Mouse (Mus musculus) layer of hippocampus, adult 9-10 months (tissue): Measurements from ENCODE around the gene Rnf187.

Source experiments
- DNase-seq: peaks from one replicate; pipeline ENCODE4 v3.0.0; 2022; ENCODE audit warnings: low spot score

Gene Rnf187

DNA sequence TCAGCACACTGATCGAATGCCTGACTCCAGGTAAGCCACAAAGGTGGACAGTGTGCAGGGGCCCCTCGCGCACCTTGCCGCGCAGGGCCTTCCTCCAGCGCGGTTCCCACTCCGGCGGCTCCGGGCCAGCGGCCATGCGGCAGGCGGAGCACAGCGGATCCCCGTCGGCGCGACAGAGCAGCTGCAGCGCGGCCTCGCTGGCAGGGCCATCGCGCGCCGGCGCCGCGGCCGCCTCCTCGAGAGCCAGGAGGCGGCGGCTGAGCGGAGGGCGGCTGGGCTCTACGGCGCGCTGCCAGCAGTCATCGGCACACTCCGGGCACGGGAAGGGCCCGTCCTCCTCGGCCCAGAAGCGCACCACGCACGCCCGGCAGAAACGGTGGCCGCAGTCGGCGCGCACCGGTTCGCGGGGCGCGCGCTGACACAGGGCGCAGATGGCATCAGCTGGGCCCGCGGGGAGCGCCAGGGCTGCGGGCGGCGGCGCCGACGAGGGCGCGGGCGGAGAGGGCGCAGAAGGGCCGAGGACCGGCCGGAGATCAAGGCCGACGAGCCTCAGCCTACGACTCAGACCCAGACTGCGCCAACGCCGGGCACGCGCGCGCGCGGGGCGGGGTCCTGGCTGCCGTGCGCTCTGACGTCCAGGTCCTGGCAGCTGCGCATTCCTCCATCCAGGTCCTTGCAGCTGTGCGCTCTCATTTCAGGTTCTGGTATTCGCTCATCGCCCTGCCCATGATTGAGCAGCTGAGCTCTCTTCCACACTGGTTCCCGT, at the start of gene Rnf187:
Gene Rnf187 (minus strand): TSS at position 595 of the 766 bp plus-strand sequence.
- DNase-seq, result peak; percentile 79

DNA sequence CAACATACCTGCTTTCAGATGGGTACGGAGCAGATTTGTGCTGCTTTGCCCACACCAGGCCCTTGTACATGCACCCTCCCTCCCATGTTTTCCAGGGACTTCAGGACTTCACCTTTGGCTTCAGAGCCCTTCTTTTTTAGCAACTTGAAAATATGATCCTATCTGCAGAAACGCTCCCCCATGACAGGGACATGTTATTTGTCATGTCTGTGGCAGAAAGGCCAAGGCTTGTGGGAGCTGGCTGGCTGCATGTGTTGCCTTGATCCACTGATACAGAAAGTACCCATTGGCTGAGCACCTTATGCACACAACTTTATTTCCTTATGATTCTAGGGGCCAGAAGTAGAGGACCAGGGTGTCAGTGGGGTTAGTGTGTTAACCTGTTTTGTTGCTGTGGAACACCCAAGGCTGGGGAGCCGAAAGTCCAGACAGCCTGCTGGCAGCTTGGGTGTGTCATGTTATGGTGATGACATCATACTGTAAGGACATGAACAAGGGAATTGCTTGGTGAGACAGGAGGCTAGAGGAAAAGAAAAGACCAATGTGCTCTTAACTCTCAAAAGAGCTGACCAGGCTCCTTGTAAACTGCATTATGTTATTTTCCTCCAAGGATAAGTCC, 46.7 kb upstream of the Rnf187 start:
- no peak for DNase-seq

DNA sequence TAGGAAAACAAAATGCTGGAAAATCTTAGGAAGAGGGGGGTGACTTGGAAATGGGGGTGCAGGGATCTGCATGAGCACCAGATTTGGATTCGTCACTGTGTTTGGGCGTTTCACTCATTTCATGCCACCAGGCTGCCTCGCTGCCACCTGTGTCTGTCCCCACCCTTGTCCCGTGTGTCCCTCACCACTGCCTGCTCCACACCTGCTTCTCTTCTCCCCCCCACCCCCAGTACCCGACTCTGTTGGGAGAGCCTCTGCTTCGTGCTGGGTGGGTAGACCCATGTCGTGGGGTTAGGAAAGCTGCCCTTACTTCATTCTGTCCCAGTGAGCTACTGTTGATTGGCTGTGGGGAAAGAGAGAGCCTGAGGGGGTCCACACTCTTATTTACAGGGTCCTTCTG, 45.9 kb upstream of the Rnf187 start:
- no peak for DNase-seq

DNA sequence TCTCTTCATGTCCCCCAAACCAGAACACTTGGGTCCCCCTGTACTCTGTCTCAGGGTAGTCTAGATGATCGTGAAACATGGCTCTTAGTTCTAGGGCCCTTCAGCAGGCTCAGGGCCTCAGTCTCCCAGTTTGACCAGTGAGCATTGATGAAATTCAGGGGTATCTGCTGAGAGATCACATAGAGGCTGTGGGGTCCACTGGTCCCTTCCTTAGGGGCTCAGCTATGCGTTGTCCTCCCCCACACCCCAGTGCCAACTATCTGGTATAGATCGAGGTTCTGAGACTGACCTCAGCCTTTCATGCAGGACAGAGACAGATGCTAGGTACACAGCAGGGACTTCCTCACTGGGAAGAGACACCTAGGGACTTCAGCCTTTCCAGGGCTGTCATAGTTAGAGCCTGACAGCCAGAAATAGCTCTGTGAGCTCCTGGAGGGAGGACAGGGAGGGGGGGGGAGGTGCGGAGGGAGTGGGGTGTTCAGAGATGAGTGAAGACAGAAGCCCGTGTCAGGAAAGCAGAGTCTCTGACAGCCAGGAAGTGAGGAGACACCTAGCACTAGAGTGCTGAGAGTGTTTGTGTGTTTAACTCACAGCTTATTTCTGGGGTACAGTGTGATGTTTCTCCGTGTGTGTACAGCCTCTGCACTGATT, 45.1 kb upstream of the Rnf187 start:
- DNase-seq, result no peak

DNA sequence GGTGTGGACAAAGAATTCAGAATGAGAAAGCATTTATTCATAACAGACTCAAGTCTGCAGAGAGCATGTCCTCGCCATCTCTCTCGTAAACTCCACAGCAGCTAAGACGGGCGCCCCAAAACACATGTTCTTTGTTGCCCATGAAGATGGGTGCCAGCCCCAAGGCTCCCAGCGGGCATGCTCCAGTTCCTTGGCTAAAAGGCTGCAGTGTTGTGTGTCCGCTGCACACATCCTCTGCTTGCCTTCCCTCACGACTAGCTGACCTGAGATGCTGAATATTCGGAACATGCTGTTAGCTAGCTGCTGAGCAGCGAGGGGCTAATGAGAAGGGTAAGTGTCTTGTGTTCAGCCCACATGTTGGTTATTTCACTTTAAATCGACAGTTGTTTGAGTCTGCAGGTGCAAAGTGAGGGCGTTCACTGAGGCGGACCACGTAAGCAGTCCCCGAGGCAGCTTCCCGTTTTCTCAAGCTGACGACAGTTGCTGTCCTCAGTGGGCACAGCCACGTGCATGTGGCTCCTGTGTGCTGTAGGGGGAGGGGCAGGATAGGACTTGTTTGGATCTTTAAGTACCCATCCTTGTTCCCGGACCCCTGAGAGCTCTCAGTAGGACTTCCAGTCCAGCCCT, 43.9 kb upstream of the Rnf187 start:
- DNase-seq, result no peak

DNA sequence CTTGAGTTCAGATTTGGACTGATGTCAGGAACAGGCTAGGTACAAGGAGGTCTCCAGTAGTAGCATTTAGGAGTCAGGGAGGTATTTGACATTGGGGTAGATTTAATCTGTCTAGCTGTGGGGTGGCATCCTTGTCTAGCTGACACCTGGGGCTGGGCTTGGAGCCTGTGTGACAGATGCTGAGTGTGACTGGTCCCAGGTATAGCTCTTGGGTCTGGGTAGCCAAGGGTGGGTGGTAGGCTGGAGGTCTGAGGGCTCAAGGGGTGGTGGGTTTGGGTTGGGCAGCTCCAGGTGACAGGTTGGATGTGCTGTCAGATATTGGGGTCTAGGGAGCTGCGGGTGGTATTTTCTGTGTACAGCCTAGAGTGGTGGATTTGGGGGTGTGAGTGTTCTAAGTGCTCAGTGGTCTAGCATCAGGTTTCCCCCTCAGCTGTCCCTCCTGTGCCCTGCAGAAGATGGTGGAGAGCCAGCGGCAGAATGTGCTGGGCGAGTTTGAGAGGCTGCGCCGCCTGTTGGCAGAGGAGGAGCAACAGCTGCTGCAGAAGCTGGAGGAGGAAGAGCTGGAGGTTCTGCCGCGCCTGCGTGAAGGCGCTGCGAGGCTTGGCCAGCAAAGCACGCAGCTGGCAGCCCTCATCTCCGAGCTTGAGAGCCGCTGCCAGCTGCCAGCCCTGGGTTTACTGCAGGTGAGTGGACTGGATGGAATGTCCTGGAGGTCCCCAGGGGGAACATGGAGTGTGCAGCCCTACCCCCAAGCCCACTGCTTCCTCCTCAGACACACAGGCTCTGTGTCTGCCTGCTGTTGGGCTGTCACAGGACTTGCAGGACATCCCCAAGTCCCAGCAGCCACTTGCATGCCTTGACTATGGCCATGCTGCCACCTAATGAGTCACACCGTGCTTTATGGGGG, 43.1 kb upstream of the Rnf187 start:
- DNase-seq, result no peak

DNA sequence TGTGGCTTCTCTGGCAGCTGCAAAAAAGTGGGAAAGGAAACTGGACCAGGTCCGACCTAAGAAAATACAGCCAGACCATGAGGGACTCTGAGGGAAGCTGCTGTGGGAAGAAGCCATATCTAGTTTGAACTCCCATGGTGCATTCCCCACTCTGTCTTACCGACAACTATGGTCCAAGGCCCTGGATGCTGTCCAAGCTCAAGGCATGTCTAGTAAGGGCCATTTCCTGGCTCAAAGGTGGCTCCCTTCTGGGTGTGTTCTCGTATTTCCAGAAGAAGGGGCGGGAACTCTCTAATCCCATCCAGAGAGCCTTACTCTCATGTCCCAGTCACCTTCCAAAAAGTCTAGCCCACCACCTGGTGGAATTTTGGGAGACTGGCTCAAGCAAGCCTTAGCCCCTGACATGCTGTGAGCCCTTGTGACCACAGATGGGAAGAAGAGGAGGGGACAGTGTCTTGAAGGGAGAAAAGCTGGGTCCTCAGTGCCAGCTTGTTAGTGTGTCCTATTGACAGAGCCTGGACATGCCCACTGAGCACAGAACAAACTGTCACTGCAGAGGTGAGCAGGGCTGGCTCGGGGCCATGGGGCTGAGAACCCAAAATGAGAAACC, 41.8 kb upstream of the Rnf187 start:
- DNase-seq, result no peak

DNA sequence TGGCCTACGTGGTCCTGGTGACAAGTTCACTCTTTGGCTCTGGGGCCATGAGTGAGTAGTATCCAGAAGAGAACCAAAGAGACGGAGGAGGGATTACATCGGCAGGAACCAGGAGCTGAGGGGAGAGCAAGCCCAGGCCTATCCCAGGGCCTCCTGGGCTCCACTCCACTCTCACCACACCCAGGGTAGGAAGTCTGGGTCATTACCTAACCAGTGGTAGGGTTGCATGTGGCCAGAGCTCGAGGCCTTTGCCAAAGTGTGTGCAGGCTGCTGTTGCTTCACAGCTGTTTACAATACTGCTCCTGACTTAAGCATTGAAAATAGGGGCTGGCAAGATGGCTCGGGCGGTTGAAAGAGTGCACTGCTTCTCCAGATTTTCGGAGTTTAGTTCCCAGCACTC, 40.9 kb upstream of the Rnf187 start:
- no peak for DNase-seq

DNA sequence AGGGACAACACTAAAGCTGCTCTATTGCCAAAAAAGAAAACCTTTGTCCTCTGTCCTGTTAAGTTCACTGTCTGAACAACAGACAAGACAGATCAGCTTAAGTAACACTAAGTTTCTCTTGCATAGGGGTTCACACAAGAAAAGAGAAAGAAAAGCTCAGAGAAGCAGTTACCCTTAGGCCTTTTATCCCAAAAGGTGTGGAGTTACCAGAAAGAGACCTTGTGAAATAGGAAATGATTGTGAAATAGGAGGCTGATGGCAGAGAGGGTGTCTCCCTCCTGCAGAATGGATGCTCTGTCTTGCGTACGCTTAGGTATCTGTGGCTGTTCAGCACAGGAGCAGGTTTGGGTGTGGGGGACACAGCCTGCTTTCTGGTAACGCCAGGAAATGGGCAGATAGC, 40.5 kb upstream of the Rnf187 start:
- DNase-seq, result no peak

DNA sequence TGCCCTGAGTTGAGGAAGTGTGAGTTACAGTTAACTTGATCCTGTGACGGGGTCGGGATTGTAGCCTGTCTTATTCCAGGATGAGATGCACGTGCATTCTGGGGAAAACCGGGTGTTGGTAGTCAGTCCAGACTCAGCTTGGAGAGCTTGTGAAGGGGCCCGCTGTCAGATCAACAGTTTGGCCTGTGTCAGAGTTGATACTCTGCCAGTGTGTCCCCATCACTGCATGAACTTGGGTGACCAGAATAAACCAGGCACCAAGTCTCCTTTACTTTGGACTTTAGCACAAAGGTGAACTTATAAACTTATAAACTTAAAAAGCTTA, 40.0 kb upstream of the Rnf187 start:
- no peak for DNase-seq

DNA sequence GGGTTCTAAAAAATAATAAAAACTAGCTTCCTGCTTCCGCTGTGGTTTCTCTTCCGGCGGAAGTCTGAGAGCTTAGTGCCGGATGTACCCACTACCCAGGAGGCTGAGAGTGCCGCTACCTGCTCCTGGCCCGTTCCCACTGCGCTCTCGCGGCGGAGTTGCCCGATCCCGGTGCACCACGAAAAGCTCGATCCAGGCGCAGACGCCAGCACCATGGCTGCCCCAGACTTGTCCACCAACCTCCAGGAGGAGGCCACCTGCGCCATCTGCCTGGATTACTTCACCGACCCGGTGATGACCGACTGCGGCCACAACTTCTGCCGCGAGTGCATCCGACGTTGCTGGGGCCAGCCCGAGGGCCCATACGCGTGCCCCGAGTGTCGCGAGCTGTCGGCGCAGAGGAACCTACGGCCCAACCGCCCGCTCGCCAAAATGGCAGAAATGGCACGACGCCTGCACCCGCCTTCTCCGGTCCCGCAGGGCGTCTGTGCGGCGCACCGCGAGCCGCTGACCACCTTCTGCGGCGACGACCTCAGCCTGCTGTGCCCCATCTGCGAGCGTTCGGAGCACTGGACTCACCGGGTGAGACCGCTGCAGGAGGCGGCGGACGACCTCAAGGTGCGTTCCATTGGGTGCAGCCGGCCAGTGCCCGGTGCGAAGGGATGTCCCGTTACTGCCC, 39.5 kb upstream of the Rnf187 start, which contains the start of gene Trim11:
Gene Trim11 (plus strand): TSS at position 67 of the 679 bp plus-strand sequence.
- DNase-seq, result no peak

DNA sequence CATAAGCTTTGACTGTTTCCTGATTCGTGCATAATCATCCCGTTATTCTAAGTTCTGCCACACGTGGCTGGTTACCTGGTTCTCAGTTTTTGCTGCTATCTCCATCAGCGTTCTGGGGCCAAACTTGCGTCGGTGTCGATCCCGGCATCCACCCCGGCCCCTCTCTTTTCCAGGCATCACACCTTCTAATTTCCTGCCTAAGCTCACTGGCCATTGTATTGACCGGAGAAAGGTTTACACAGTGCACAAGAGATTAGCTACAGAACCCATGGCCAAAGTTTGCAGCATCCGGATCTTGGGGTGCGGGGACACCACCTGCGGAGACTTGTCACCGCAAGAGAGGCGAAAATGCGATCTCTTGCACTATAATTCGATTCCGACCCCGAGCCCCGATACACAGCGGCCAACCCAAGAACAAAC, 38.9 kb upstream of the Rnf187 start:
- no peak for DNase-seq

DNA sequence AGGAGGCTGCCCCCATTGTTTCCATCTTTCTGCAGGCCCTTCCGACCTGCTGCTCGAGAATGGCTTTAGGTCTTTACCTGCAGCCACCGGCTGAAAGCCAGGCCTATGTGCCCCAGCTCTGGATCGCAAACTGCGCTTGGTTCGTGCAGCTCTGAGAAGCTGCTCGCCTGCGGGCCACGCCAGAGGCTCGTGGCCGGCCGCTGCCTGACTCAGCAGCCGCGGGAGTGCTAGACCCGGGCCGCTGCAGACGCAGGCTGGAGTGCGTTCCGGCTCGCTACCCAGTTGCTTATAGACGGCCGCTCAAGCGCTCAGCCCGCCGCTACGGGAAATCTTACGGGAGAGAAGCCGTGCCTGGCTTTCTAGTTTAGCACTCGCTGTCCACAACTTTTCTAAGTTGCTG, 38.4 kb upstream of the Rnf187 start:
- no peak for DNase-seq

DNA sequence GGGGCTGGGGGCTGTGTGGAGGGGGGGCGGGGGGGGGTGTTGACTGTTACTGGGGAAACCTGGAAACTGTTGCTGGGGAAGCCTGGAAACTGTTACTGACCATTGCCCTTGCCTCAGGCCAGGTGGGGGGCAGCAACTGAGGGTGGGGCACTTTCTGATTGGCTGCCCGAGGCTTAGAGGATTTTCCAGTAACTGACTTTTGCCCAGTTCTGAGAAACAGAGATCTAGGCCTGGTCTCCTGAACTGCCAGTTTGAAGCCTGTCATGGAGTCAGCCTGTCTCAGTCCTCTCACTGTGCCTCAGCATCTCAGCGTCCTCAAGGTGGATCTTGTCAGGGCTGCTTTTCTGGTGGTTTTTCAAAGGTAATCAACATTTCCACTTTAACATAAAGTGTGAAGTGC, 35.7 kb upstream of the Rnf187 start:
- no peak for DNase-seq

DNA sequence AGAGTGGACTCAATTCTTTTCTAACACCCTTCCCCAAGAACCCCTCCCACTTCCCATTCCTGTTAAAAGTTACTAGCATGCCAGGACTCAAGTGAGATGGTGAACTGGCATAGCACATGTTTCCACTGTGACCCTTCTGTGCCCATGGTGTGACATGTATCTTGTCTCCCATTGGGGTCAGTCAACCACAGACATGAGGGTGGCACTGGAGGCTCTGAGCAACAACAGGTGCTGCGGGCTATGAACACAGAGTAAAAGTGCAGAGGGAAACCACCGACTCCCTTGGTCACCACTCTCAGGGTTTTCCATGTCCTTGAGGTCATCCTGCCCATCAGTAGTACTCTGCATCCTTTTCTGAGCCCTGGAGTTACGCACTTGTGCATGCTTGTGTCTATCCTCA, 33.1 kb upstream of the Rnf187 start:
- DNase-seq, result no peak

DNA sequence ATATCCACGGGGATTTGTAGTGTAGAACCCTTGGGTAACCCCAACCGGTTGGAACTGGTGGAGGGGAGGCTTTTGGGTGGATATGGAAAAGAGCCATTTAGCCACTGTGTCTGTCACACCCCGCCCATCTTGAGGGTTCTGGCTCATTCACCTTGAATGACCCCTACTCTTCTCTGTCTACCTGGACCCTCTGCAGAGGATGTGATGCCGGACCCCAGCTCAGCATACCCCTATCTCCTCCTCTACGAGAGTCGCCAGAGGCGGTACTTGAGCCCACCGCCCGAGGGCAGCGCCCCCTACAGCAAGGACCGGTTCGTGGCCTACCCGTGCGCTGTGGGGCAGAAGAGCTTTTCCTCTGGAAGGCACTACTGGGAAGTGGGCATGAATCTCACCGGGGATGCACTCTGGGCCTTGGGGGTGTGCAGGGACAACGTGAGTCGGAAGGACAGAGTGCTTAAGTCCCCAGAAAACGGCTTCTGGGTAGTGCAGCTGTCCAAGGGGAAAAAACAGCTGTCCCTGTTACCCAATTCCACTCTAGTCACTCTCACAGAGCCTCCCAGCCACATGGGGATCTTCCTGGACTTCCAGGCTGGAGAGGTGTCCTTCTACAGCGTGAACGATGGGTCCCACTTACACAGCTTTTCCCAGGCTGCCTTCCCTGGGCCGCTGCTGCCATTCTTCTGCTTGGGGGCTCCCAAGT, 32.3 kb upstream of the Rnf187 start:
- no peak for DNase-seq

DNA sequence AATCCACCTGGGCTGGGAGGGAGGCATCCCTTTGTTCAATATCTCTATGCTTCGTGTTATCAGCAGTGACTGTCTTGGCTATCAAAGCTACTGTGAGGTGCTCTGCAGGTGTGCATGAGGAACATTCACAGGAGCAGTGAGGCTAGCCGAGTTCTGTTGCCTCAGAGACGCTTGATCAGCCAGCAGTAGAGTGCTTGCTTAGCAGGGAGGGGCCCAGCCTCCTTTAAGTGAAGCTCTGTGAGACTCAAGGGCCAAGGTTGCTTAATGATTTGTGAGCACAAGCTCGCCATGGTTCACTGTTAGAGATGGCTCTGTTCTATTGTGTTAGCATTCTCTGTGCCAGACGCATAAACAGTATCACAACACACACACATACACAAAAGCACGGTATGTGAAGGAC, 30.9 kb upstream of the Rnf187 start:
- no peak for DNase-seq

DNA sequence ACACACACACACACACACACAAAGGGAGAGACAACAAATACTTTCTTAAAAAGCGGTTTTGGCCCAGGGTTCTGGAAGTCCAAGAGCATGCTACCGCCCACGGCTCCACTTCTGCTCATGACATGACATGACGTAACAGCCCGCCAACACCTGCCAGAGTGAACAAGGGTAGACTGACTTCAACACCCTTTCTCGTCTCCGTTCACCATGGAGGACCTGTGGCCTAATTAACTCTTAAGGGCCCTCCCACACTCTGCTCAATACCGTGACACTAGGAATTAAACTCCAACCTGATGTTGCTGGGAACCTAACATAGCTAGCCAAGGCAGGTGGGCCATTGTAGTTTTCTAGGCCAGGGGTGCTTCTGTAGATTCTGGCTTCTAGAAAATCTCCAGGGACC, 30.3 kb upstream of the Rnf187 start:
- DNase-seq, result no peak

DNA sequence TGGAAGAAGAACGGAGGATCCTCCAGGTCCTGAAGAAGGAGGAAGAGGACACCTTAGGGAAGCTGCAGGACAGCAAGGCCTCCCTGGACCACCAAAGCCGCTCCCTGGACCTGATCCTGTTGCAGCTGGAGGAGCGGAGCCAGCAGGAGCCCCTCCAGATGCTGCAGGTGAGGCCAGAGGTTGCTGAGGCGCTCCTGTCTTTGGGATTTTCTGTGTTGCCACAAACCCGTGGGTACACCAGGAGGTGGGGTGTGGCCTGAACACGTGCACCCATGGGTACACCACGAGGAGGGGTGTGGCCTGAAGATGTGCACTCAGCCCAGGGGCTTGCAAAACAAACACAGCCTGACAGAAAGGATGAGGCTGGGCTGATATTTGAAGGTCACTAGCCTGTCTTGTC, 29.8 kb upstream of the Rnf187 start:
- no peak for DNase-seq

DNA sequence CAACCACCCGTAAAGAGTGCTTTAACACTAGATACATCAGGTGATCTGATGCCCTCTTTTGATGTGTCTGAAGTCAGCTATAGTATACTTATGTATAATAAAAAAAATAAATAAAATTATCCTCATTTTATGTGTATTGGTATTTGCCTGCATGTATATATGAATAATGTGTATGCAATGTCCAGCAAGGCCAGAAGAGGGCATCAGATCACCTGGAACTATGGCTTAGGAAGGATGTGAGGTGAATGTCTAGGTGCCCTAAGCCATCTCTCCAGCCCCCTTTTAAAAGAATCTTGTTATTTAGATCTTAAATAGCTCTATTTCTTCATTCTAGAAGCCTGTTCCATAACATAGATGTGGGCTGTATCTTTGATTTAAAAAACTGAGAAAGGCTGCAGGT, 28.6 kb upstream of the Rnf187 start:
- DNase-seq, result no peak
